Mouse (Mus musculus) lung, adult 10 weeks (tissue): ENCODE results near the gene Fam171a2. TPM values are rescaled to one million over a fixed set of nuclear protein-coding genes. Genes with fewer than 3 reads are reported as not detected.

Experiments used
- polyA plus RNA-seq: library from polyadenylated mRNA; stranded (reverse); fragments of 350-450 nt; fragmentation: Illumina TruSeq; extraction: RNeasy Lipid Tissue Mini Kit (QIAGEN cat#74804); gene quantifications from one replicate; pipeline ENCODE4 v1.2.3, GENCODE M21; 2014; ENCODE audit warnings: low read depth, low replicate concordance; ENCODE audit not compliant: insufficient read depth

The Fam171a2 gene
- 1.7 TPM for polyA plus RNA-seq

GRCm38 (mm10) chr11:102447497-102447896, at the start of gene Fam171a2:
Gene Fam171a2 (minus strand): TSS chr11:102447682.

DNA sequence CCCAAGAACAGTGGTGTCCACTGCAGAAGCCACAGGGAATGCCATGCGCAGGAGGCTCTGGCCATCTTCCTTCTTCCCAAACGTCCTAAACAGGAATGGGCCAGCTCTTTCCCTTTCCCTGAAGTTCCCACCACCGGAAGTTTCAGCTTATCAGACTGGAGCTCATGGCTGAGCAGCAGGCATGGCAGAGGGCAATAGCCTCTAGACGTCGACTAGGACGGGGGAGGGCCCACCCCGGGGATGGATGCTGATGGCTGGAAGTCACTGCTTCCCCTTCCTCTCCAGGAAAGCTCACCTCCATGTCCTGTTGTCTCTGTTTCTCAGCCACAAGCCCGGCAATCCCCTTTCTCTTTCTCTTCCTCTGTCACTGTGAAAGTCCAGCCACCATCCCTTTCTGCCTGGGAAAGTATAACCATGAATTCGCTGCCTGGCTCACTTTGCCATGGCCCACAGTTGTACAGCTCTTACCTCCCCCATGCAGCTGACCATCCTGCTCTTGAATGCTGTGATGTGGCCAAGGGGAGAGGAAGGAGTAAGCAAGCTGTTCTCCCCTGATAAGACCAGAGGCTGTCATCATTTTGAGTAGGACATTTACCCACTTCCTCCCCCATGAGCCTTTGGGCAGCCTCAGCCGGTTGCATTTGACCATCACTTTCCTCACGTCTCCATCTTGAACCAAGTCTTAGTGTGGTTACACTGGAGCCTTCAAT, 22.3 kb upstream of the Fam171a2 start, which contains the start of gene Itga2b:
Gene Itga2b (minus strand): TSS at position 475 of the 710 bp plus-strand sequence.

DNA sequence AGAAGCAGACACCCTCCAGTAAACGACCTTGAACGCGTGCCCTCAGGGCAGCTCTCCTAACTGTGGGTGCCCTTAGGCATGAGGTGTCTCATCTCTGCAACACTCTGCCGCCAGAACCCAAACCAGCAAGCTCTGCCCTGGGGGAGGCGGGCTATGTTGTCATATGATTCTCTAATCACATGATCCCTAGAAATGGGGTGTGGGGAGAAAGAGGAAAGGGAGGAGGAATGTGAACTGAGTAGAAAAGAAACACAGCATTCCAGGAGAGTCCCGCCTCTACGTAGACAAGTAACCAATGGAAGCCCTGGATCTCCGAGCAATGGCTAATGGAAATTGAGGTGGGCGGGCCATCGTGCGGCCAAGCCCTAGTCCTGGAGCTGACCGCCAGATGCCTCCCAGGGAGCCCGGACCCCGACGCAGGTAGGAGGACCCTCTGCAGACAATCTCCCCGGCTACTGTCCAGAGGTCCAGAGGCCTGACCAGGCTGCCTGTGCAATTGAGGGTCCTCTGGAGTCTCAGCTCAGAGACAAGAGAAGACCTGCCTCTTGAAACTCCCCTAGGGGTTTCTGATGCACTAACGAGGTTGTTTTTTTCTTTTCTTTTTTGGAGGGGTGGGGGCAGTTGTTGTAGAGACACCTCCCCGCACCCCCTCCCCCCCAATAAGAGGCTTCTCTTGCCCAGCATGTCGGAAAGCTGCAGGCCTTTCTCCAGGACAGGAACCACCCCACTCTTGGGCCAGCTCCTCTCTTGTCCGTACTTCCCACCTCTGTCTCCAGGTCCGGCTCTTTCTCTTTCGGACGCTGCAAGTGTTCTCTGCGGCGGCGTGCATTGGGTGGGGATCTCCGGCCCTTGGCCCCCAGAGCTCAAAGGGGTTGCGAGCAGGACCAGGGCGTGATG, 17.1 kb downstream of the Fam171a2 start, which contains the start of gene Grn:
Gene Grn (plus strand): TSS at position 195 of the 897 bp plus-strand sequence.

GRCm38 (mm10) chr11:102407834-102408215, 39.7 kb downstream of the Fam171a2 start, which contains the start of gene Slc25a39:
Gene Slc25a39 (minus strand): TSS chr11:102407946.

DNA sequence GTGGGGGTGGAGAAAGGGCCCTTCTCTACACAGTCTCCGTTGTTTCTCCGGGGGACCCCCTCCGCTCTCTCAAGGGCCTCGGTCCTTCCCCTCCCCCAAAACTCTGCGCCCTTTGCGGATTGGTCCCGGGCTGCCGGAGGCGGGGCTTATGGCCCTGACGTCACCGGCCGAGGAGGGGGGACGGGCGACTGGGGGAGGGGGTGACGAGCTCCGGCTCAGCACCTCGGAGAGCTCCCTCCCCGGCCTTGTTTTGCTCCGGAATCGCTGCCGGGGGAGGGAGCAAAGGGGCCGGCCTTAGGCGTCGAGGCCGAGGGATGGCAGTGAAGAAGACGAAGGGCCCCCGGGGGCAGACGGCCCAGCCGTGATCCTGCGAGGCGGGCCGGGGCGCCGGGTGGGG, 54.2 kb downstream of the Fam171a2 start, which contains the start of gene Rundc3a:
Gene Rundc3a (plus strand): TSS at position 166 of the 397 bp plus-strand sequence.

Other genes starting within 250 kb of the Fam171a2 start
- gene Hdac5, start 217.5 kb downstream of the Fam171a2 start, polyA plus RNA-seq = 49.2 TPM
- gene BC030867, start 198.8 kb downstream of the Fam171a2 start, polyA plus RNA-seq = not detected
- gene Asb16, start 178.9 kb downstream of the Fam171a2 start, polyA plus RNA-seq = not detected
- gene Tmub2, start 162.8 kb downstream of the Fam171a2 start, polyA plus RNA-seq = 29.4 TPM
- gene Atxn7l3, start 151.1 kb downstream of the Fam171a2 start, polyA plus RNA-seq = 19.6 TPM
- 47.0 TPM for gene Ubtf, start 127.9 kb downstream of the Fam171a2 start, polyA plus RNA-seq
- gene Slc4a1, start 81.5 kb downstream of the Fam171a2 start, polyA plus RNA-seq = 0.11 TPM
- 1.3 TPM for gene Rundc3a, start 54.3 kb downstream of the Fam171a2 start, polyA plus RNA-seq
- gene Slc25a39, start 39.7 kb downstream of the Fam171a2 start, polyA plus RNA-seq = 98.9 TPM
- gene Grn, start 17.4 kb downstream of the Fam171a2 start, polyA plus RNA-seq = 134 TPM
- 6.9 TPM for gene Itga2b, start 22.4 kb upstream of the Fam171a2 start, polyA plus RNA-seq
- gene Gpatch8, start 108.7 kb upstream of the Fam171a2 start, polyA plus RNA-seq = 5.2 TPM
- gene Gm11627, start 131.8 kb upstream of the Fam171a2 start, polyA plus RNA-seq = 9.5 TPM
- gene Fzd2, start 156.7 kb upstream of the Fam171a2 start, polyA plus RNA-seq = 8.9 TPM
- gene Meioc, start 216.0 kb upstream of the Fam171a2 start, polyA plus RNA-seq = not detected